ENCODE assay signal across 14 mouse cellular contexts in genomic region chr19:24268531-24268930, GRCm38 (mm10). TPM values are rescaled to one million over a fixed set of nuclear protein-coding genes. Genes with fewer than 3 reads are reported as not detected.
A peak's percentile ranks its signal among the peaks of the same experiment; 100 is the strongest.
DNase-seq lines count a peak whose midpoint lies in the region; ATAC-seq and TF ChIP-seq lines count a peak whose summit lies in the region.
"Had no signal": no experiment of that assay in that cellular context is flagged by ENCODE, and none has a peak within 500 bp of the region (broad histone marks: within the 10 kb centered on the region; RNA-seq: fewer than 3 reads in every experiment).

No protein-coding gene starts in this region.

- no peaks in the 10 kb centered on the region for H3K27me3 ChIP-seq in midbrain, embryonic 10.5 days (ENCODE audit: low read depth, poor library complexity, severe bottlenecking)
- no peaks in the 10 kb centered on the region for H3K27me3 ChIP-seq in midbrain, postnatal 0 days (ENCODE audit: insufficient read depth, low read length)
- no peaks in the 10 kb centered on the region for H3K27me3 ChIP-seq in embryonic facial prominence, embryonic 11.5 days (ENCODE audit: control insufficient read depth, insufficient read depth, low read length)
- no peaks in the 10 kb centered on the region for H3K27me3 ChIP-seq in forebrain, embryonic 16.5 days (replicated peaks; ENCODE audit: control insufficient read depth, insufficient read depth, low read length)
- H3K27me3 ChIP-seq: limb, embryonic 13.5 days; neural tube, embryonic 12.5 days had no signal

- TF ChIP-seq CTCF in midbrain, postnatal 0 days (IDR thresholded peaks at IDR 0.05) = no peak

- no peak for DNase-seq in midbrain, embryonic 10.5 days (ENCODE audit: low spot score)
- DNase-seq in midbrain, postnatal 0 days (ENCODE audit: low spot score) = no peak
- peak; percentile 18 for DNase-seq in embryonic facial prominence, embryonic 11.5 days (ENCODE audit: low spot score)
- DNase-seq in spleen, postnatal 4 days (ENCODE audit: low spot score in 2 of 2) = no peak
- no peak for DNase-seq in heart, adult 18-20 months
- DNase-seq in testis, postnatal 14 days (ENCODE audit: low spot score) = no peak
- DNase-seq: cerebellum, adult 11 months; kidney, adult 2 months; kidney, postnatal 36 days; lung, postnatal 36 days had no signal

- H3K36me3 ChIP-seq in midbrain, embryonic 10.5 days = peaks cover 45% of the 10 kb centered on the region
- no peaks in the 10 kb centered on the region for H3K36me3 ChIP-seq in midbrain, postnatal 0 days (ENCODE audit: insufficient read depth, low read length)
- no peaks in the 10 kb centered on the region; the same call in 1 of the 2 replicates for H3K36me3 ChIP-seq in embryonic facial prominence, embryonic 11.5 days (replicated peaks; ENCODE audit: control insufficient read depth, insufficient read depth, low read depth, low read length)
- H3K36me3 ChIP-seq in forebrain, embryonic 16.5 days (ENCODE audit: control insufficient read depth, insufficient read depth) = no peaks in the 10 kb centered on the region; the same call in 1 of the 2 replicates

- WGBS in midbrain, embryonic 10.5 days = 50% methylated on average over 4 of the region's 4 CpGs
- 33% methylated on average over 4 of the region's 4 CpGs for WGBS in midbrain, postnatal 0 days
- 69% methylated on average over 4 of the region's 4 CpGs for WGBS in embryonic facial prominence, embryonic 11.5 days
- 11% methylated on average over 4 of the region's 4 CpGs for WGBS in forebrain, embryonic 16.5 days

- peaks cover 53% of the 10 kb centered on the region for H3K4me1 ChIP-seq in midbrain, embryonic 10.5 days
- no peaks in the 10 kb centered on the region for H3K4me1 ChIP-seq in midbrain, postnatal 0 days (ENCODE audit: insufficient read depth, low read length)
- no peaks in the 10 kb centered on the region for H3K4me1 ChIP-seq in embryonic facial prominence, embryonic 11.5 days (ENCODE audit: control insufficient read depth, insufficient read depth, low read length)
- H3K4me1 ChIP-seq in forebrain, embryonic 16.5 days (replicated peaks; ENCODE audit: control insufficient read depth, insufficient read depth, low read length) = peaks cover 29% of the 10 kb centered on the region

- H3K4me2 ChIP-seq in midbrain, postnatal 0 days (ENCODE audit: low read depth, low read length, poor library complexity, severe bottlenecking) = no peak overlapping the region
- H3K4me2 ChIP-seq in embryonic facial prominence, embryonic 11.5 days (ENCODE audit: low read depth, low read length) = no peak overlapping the region
- peak overlapping the region; percentile 28 for H3K4me2 ChIP-seq in forebrain, embryonic 16.5 days (ENCODE audit: low read length)
- H3K4me2 ChIP-seq: limb, embryonic 13.5 days; neural tube, embryonic 12.5 days had no signal

- H3K4me3 ChIP-seq in midbrain, embryonic 10.5 days = no peak overlapping the region
- H3K4me3 ChIP-seq in midbrain, postnatal 0 days (ENCODE audit: low read depth, low read length) = no peak overlapping the region
- H3K4me3 ChIP-seq in embryonic facial prominence, embryonic 11.5 days (ENCODE audit: low read depth, low read length) = no peak overlapping the region
- H3K4me3 ChIP-seq in forebrain, embryonic 16.5 days (replicated peaks; ENCODE audit: low read length) = no peak overlapping the region
- H3K4me3 ChIP-seq: limb, embryonic 13.5 days; neural tube, embryonic 12.5 days had no signal

- no peaks in the 10 kb centered on the region for H3K9me3 ChIP-seq in midbrain, embryonic 10.5 days (replicated peaks)
- no peaks in the 10 kb centered on the region for H3K9me3 ChIP-seq in midbrain, postnatal 0 days (ENCODE audit: low read length)
- H3K9me3 ChIP-seq in embryonic facial prominence, embryonic 11.5 days (replicated peaks; ENCODE audit: control insufficient read depth, low read length) = no peaks in the 10 kb centered on the region
- no peaks in the 10 kb centered on the region for H3K9me3 ChIP-seq in forebrain, embryonic 16.5 days (ENCODE audit: control insufficient read depth, low read length)
- H3K9me3 ChIP-seq: limb, embryonic 13.5 days; neural tube, embryonic 12.5 days had no signal

- H3K9ac ChIP-seq in midbrain, postnatal 0 days (replicated peaks; ENCODE audit: low read length, poor library complexity, severe bottlenecking) = no peak overlapping the region
- H3K9ac ChIP-seq in embryonic facial prominence, embryonic 11.5 days (replicated peaks; ENCODE audit: low read length) = no peak overlapping the region
- H3K9ac ChIP-seq in forebrain, embryonic 16.5 days (replicated peaks; ENCODE audit: low read depth, low read length) = peak overlapping the region; percentile 12; the same call in 1 of the 2 replicates
- H3K9ac ChIP-seq: limb, embryonic 13.5 days; neural tube, embryonic 12.5 days had no signal

- H3K27ac ChIP-seq in midbrain, embryonic 10.5 days (replicated peaks) = peak overlapping the region; percentile 76
- H3K27ac ChIP-seq in midbrain, postnatal 0 days (ENCODE audit: low read depth, low read length) = no peak overlapping the region
- H3K27ac ChIP-seq in embryonic facial prominence, embryonic 11.5 days (replicated peaks; ENCODE audit: low read depth, low read length) = no peak overlapping the region
- peak overlapping the region; percentile 74 for H3K27ac ChIP-seq in forebrain, embryonic 16.5 days (ENCODE audit: low read length)
- H3K27ac ChIP-seq: limb, embryonic 13.5 days; neural tube, embryonic 12.5 days had no signal

- no peak for ATAC-seq in midbrain, postnatal 0 days (ENCODE audit: low FRiP score)
- ATAC-seq in embryonic facial prominence, embryonic 11.5 days (replicated peaks; ENCODE audit: insufficient number of reproducible peaks, low FRiP score, low TSS enrichment, low read depth) = no peak
- peak; percentile 78 for ATAC-seq in forebrain, embryonic 16.5 days
- ATAC-seq: CD4-positive, CD25-positive, alpha-beta regulatory T cell, adult 4 months had no signal

RNA-seq across cellular contexts. Expression of gene Fxn, which starts 11.9 kb away (rescaled TPM):
- 54.3 and 55.9 TPM in 2 replicates for polyA plus RNA-seq in midbrain, embryonic 10.5 days (2016; fragmentation: Nextera tagmentation; extraction: Ambion mirVana)
- 24.6 and 25.4 TPM in 2 replicates for total RNA-seq in midbrain, postnatal 0 days (2014; rRNA removed)
- polyA plus RNA-seq in midbrain, postnatal 0 days (2015; fragmentation: Nextera tagmentation; extraction: Ambion mirVana) = 42.5 and 43.7 TPM in 2 replicates
- 58.0 and 61.8 TPM in 2 replicates for polyA plus RNA-seq in embryonic facial prominence, embryonic 11.5 days (2014; fragmentation: Nextera tagmentation; extraction: Ambion mirVana)
- polyA plus RNA-seq in forebrain, embryonic 16.5 days (2015; fragmentation: Nextera tagmentation; extraction: Ambion mirVana) = 40.1 and 40.3 TPM in 2 replicates
- 10 to 100 TPM; 26.1 to 30.0 TPM for total RNA-seq in heart, adult 18-20 months (2021)

RNA-seq across cellular contexts. Expression of gene Tjp2, which starts 43.7 kb away (rescaled TPM):
- polyA plus RNA-seq in midbrain, embryonic 10.5 days (2016; fragmentation: Nextera tagmentation; extraction: Ambion mirVana) = 27.2 and 30.8 TPM in 2 replicates
- 18.2 and 18.7 TPM in 2 replicates for total RNA-seq in midbrain, postnatal 0 days (2014; rRNA removed)
- 11.0 and 11.2 TPM in 2 replicates for polyA plus RNA-seq in midbrain, postnatal 0 days (2015; fragmentation: Nextera tagmentation; extraction: Ambion mirVana)
- polyA plus RNA-seq in embryonic facial prominence, embryonic 11.5 days (2014; fragmentation: Nextera tagmentation; extraction: Ambion mirVana) = 22.4 and 24.5 TPM in 2 replicates
- polyA plus RNA-seq in forebrain, embryonic 16.5 days (2015; fragmentation: Nextera tagmentation; extraction: Ambion mirVana) = 11.3 and 15.0 TPM in 2 replicates
- total RNA-seq in heart, adult 18-20 months (2021) = 10 to 100 TPM; 13.3 to 15.3 TPM

Comparison
In these comparisons a context has a peak if more than half of its experiments do, and no peak if none do; other contexts are left out.
1. H3K27ac ChIP-seq: peak in midbrain, embryonic 10.5 days (single experiment) and forebrain, embryonic 16.5 days (single experiment); none in midbrain, postnatal 0 days (single experiment) and embryonic facial prominence, embryonic 11.5 days (single experiment).